Mouse (Mus musculus) splenic B cell, adult 2 months (primary cell): ENCODE results near the gene Drosha.
"Not testable (repeated sequence)": the region's sequence is repeated elsewhere in the genome, so short reads cannot be mapped to it uniquely, and the experiment has no call there.

Source experiments
- DNase-seq: peaks from one replicate; pipeline ENCODE4 v3.0.0-alpha.2; 2011; ENCODE audit warnings: low read depth, low spot score
- H3K27me3 ChIP-seq: 2 replicates; pipeline ENCODE4 v1.6.1; 2012; ENCODE audit warnings: mild to moderate bottlenecking, low read length, moderate library complexity, mixed read lengths; ENCODE audit not compliant: control insufficient read depth, poor library complexity, insufficient read depth, severe bottlenecking
- H3K36me3 ChIP-seq: 2 replicates; pipeline ENCODE4 v1.6.1; 2012; ENCODE audit warnings: mild to moderate bottlenecking, low read length, moderate library complexity, mixed read lengths; ENCODE audit not compliant: control insufficient read depth, poor library complexity, insufficient read depth, severe bottlenecking

Drosha gene

GRCm38 (mm10) chr15:12916314-12916815 lies 91.8 kb downstream of the Drosha start:
- DNase-seq, result no peak
- peaks cover 5% of the 10 kb centered on the region; the same call in 1 of the 2 replicates for H3K36me3 ChIP-seq
- H3K27me3 ChIP-seq, result no peaks in the 10 kb centered on the region

GRCm38 (mm10) chr15:12919326-12919966 lies 94.8 kb downstream of the Drosha start:
- not testable (repeated sequence) for H3K27me3 ChIP-seq, DNase-seq, H3K36me3 ChIP-seq

- no peak for DNase-seq
- Histone ChIP-seq H3K27me3 (no peaks in the 10 kb centered on the region), H3K36me3 (peaks cover 5% of the 10 kb centered on the region; the same call in 1 of the 2 replicates)
Measured at GRCm38 (mm10) chr15:12919967-12920870, 95.6 kb downstream of the Drosha start.

- Histone ChIP-seq H3K27me3 (no peaks in the 10 kb centered on the region), H3K36me3 (peaks cover 5% of the 10 kb centered on the region; the same call in 1 of the 2 replicates)
- no peak for DNase-seq
Measured at GRCm38 (mm10) chr15:12921901-12922300, 97.3 kb downstream of the Drosha start.

GRCm38 (mm10) chr15:12923826-12924225 lies 99.2 kb downstream of the Drosha start:
- DNase-seq, result no peak
- no peaks in the 10 kb centered on the region for H3K27me3 ChIP-seq
- H3K36me3 ChIP-seq, result 0 out of 2 replicates have a peak, but pooled peaks cover 3% of the 10 kb centered on the region

- DNase-seq, result no peak
- H3K27me3 ChIP-seq, result no peaks in the 10 kb centered on the region
- peaks cover 4% of the 10 kb centered on the region; the same call in 1 of the 2 replicates for H3K36me3 ChIP-seq
Measured at GRCm38 (mm10) chr15:12931481-12931880, 106.9 kb downstream of the Drosha start.

GRCm38 (mm10) chr15:12936217-12936732 lies 111.7 kb downstream of the Drosha start:
- no peaks in the 10 kb centered on the region for H3K27me3 ChIP-seq
- DNase-seq, result no peak
- H3K36me3 ChIP-seq, result peaks cover 4% of the 10 kb centered on the region; the same call in 1 of the 2 replicates

GRCm38 (mm10) chr15:12937326-12937725 lies 112.7 kb downstream of the Drosha start:
- DNase-seq, H3K27me3 ChIP-seq, H3K36me3 ChIP-seq: not testable (repeated sequence)

GRCm38 (mm10) chr15:12941106-12941505 lies 116.5 kb downstream of the Drosha start:
- Histone ChIP-seq H3K36me3 (no peaks in the 10 kb centered on the region), H3K27me3 (no peaks in the 10 kb centered on the region)
- DNase-seq, result no peak

GRCm38 (mm10) chr15:12941651-12942180 lies 117.1 kb downstream of the Drosha start:
- no peaks in the 10 kb centered on the region for H3K36me3 ChIP-seq
- DNase-seq, result no peak

GRCm38 (mm10) chr15:12942424-12942823 lies 117.8 kb downstream of the Drosha start:
- Histone ChIP-seq H3K36me3 (no peaks in the 10 kb centered on the region), H3K27me3 (no peaks in the 10 kb centered on the region)
- DNase-seq, result no peak

More at GRCm38 (mm10) chr15:12941651-12942180, 117.1 kb downstream of the Drosha start:
- H3K27me3 ChIP-seq, result no peaks in the 10 kb centered on the region

- no peaks in the 10 kb centered on the region for H3K27me3 ChIP-seq
- DNase-seq, result no peak
- no peaks in the 10 kb centered on the region for H3K36me3 ChIP-seq
Measured at GRCm38 (mm10) chr15:12958051-12958450, 133.4 kb downstream of the Drosha start.

- Histone ChIP-seq H3K36me3 (no peaks in the 10 kb centered on the region), H3K27me3 (no peaks in the 10 kb centered on the region)
- no peak for DNase-seq
Measured at GRCm38 (mm10) chr15:12962179-12962578, 137.6 kb downstream of the Drosha start.

GRCm38 (mm10) chr15:12965209-12965608 lies 140.6 kb downstream of the Drosha start:
- no peak for DNase-seq
- H3K27me3 ChIP-seq, result no peaks in the 10 kb centered on the region
- H3K36me3 ChIP-seq, result no peaks in the 10 kb centered on the region
